Mouse (Mus musculus) liver, embryonic 14.5 days (tissue): ENCODE data around the gene Col18a1.
A peak's percentile ranks its signal among the peaks of the same experiment; 100 is the strongest.

Source experiments
- CTCF ChIP-seq: IDR thresholded peaks from 2 replicates; pipeline ENCODE4 v1.5.1; 2016; ENCODE audit warnings: antibody characterized with exemption, low read depth, control low read depth
- EP300 ChIP-seq: IDR thresholded peaks from 2 replicates; pipeline ENCODE4 v1.6.1; 2016; ENCODE audit warnings: antibody characterized with exemption, low read depth

DNA sequence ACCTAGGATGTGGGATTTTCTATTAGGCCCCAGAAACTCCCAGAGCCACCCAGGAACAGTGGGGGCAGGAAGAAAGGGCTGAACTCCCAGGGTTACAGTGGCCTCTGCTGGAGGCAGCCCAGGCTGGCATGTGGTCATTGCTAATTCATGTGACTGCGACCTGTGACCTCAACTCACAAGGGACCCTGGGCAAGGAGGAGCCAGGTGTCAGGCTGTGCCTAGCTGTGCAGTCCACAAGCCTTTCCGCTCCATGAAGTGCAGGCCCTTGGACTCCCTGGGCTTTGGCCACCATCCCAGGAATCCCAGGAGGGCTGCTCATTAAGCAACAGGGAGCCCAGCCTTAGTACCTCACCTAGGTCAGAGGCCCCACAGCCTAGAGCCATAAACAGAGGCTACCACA, 38.4 kb downstream of the Col18a1 start:
- peak; percentile 71 for TF ChIP-seq CTCF
- no peak for TF ChIP-seq EP300
